Comparison of ENCODE assay signal across 8 mouse cellular contexts in genomic region chr9:42123713-42124576, GRCm38 (mm10). TPM values are rescaled to one million over a fixed set of nuclear protein-coding genes. Genes with fewer than 3 reads are reported as not detected.
A peak's percentile ranks its signal among the peaks of the same experiment; 100 is the strongest.
DNase-seq lines count a peak whose midpoint lies in the region; ATAC-seq and TF ChIP-seq lines count a peak whose summit lies in the region.
"Had no signal": no experiment of that assay in that cellular context is flagged by ENCODE, and none has a peak within 500 bp of the region (broad histone marks: within the 10 kb centered on the region; RNA-seq: fewer than 3 reads in every experiment).

Gene Sorl1, minus strand, starts transcription at chr9:42124297.

- no peaks in the 10 kb centered on the region for H3K9me3 ChIP-seq in embryonic facial prominence, embryonic 15.5 days (replicated peaks)
- no peaks in the 10 kb centered on the region for H3K9me3 ChIP-seq in limb, embryonic 15.5 days
- no peaks in the 10 kb centered on the region for H3K9me3 ChIP-seq in midbrain, embryonic 16.5 days (replicated peaks; ENCODE audit: control insufficient read depth, low read length, poor library complexity, severe bottlenecking)
- no peaks in the 10 kb centered on the region for H3K9me3 ChIP-seq in stomach, embryonic 14.5 days (ENCODE audit: control insufficient read depth, low read depth, low read length)

- TF ChIP-seq POLR2A in bone marrow, adult 2 months (IDR thresholded peaks at IDR 0.05; ENCODE audit: borderline replicate concordance, control insufficient read depth, low read depth, low read length), result peak; percentile 40

- H3K4me2 ChIP-seq in embryonic facial prominence, embryonic 15.5 days (replicated peaks), result peak within 1 kb of the TSS; percentile 90
- H3K4me2 ChIP-seq in limb, embryonic 15.5 days, result peak within 1 kb of the TSS; percentile 98
- H3K4me2 ChIP-seq in midbrain, embryonic 16.5 days (ENCODE audit: low read length), result peak within 1 kb of the TSS; percentile 82
- H3K4me2 ChIP-seq in stomach, embryonic 14.5 days (replicated peaks; ENCODE audit: low read depth, low read length), result peak within 1 kb of the TSS; percentile 97

- peak; percentile 50 for TF ChIP-seq CTCF in bone marrow, adult 2 months (IDR thresholded peaks at IDR 0.05; ENCODE audit: control insufficient read depth, insufficient read depth, low read length)

- peaks cover 7% of the 10 kb centered on the region for H3K4me1 ChIP-seq in bone marrow, adult 2 months (ENCODE audit: control insufficient read depth, insufficient read depth, low read length)
- peaks cover 26% of the 10 kb centered on the region for H3K4me1 ChIP-seq in embryonic facial prominence, embryonic 15.5 days
- H3K4me1 ChIP-seq in limb, embryonic 15.5 days, result peaks cover 23% of the 10 kb centered on the region
- H3K4me1 ChIP-seq in midbrain, embryonic 16.5 days (ENCODE audit: control insufficient read depth, insufficient read depth, low read length), result peaks cover 12% of the 10 kb centered on the region
- 0 out of 2 replicates have a peak, but pooled peaks cover 13% of the 10 kb centered on the region for H3K4me1 ChIP-seq in stomach, embryonic 14.5 days (ENCODE audit: control insufficient read depth, insufficient read depth, low read length)

- H3K9ac ChIP-seq in embryonic facial prominence, embryonic 15.5 days, result peak within 1 kb of the TSS; percentile 66
- H3K9ac ChIP-seq in limb, embryonic 15.5 days, result peak within 1 kb of the TSS; percentile 72
- H3K9ac ChIP-seq in midbrain, embryonic 16.5 days (ENCODE audit: low read depth, low read length), result peak within 1 kb of the TSS; percentile 85
- peak within 1 kb of the TSS; percentile 67 for H3K9ac ChIP-seq in stomach, embryonic 14.5 days (replicated peaks; ENCODE audit: low read depth, low read length)

- H3K4me3 ChIP-seq in bone marrow, adult 2 months (replicated peaks; ENCODE audit: control insufficient read depth, low read depth, low read length), result peak within 1 kb of the TSS; percentile 95
- peak within 1 kb of the TSS; percentile 84 for H3K4me3 ChIP-seq in embryonic facial prominence, embryonic 15.5 days (replicated peaks)
- H3K4me3 ChIP-seq in limb, embryonic 15.5 days, result peak within 1 kb of the TSS; percentile 75
- peak within 1 kb of the TSS; percentile 71 for H3K4me3 ChIP-seq in midbrain, embryonic 16.5 days (ENCODE audit: low read depth, low read length)
- peak within 1 kb of the TSS; percentile 78 for H3K4me3 ChIP-seq in stomach, embryonic 14.5 days (ENCODE audit: low read depth, low read length)
- H3K4me3 ChIP-seq: myocyte had no signal

- no peaks in the 10 kb centered on the region for H3K27me3 ChIP-seq in embryonic facial prominence, embryonic 15.5 days
- peaks cover 18% of the 10 kb centered on the region for H3K27me3 ChIP-seq in limb, embryonic 15.5 days
- H3K27me3 ChIP-seq in midbrain, embryonic 16.5 days (ENCODE audit: control insufficient read depth, insufficient read depth, low read depth, low read length), result no peaks in the 10 kb centered on the region
- no peaks in the 10 kb centered on the region for H3K27me3 ChIP-seq in stomach, embryonic 14.5 days (ENCODE audit: control insufficient read depth, insufficient read depth, low read length)

- H3K27ac ChIP-seq in bone marrow, adult 2 months (ENCODE audit: control insufficient read depth, insufficient read depth, low read depth, low read length, poor library complexity), result peak within 1 kb of the TSS; percentile 95
- H3K27ac ChIP-seq in embryonic facial prominence, embryonic 15.5 days (replicated peaks), result peak within 1 kb of the TSS; percentile 63; the same call in 1 of the 2 replicates
- H3K27ac ChIP-seq in limb, embryonic 15.5 days, result no peak within 1 kb of the TSS
- peak within 1 kb of the TSS; percentile 61 for H3K27ac ChIP-seq in midbrain, embryonic 16.5 days (ENCODE audit: low read length)
- peak within 1 kb of the TSS; percentile 71 for H3K27ac ChIP-seq in stomach, embryonic 14.5 days (ENCODE audit: low read length)

- WGBS in bone marrow, adult 2 months, result under 1% methylated on average over 90 of the region's 94 CpGs
- under 1% methylated on average over 92 of the region's 94 CpGs for WGBS in embryonic facial prominence, embryonic 15.5 days
- WGBS in limb, embryonic 15.5 days, result under 1% methylated on average over 76 of the region's 94 CpGs
- WGBS in midbrain, embryonic 16.5 days, result under 1% methylated on average over 73 of the region's 94 CpGs
- under 1% methylated on average over 69 of the region's 94 CpGs for WGBS in stomach, embryonic 14.5 days

- H3K36me3 ChIP-seq in embryonic facial prominence, embryonic 15.5 days, result no peaks in the 10 kb centered on the region
- no peaks in the 10 kb centered on the region for H3K36me3 ChIP-seq in limb, embryonic 15.5 days
- no peaks in the 10 kb centered on the region for H3K36me3 ChIP-seq in midbrain, embryonic 16.5 days (ENCODE audit: control insufficient read depth, insufficient read depth, low read length)
- no peaks in the 10 kb centered on the region for H3K36me3 ChIP-seq in stomach, embryonic 14.5 days (ENCODE audit: control insufficient read depth, insufficient read depth, low read length)

- DNase-seq in heart, adult 9 months (ENCODE audit: low spot score in 2 of 2), result peak; percentile 45 to 52
- peak; percentile 69 to 77 for DNase-seq in kidney, adult 8-10 months

- ATAC-seq in embryonic facial prominence, embryonic 15.5 days (ENCODE audit: insufficient number of reproducible peaks, low FRiP score, low TSS enrichment, low read depth), result peak; percentile 86
- ATAC-seq in limb, embryonic 15.5 days (ENCODE audit: insufficient number of reproducible peaks, low FRiP score, low TSS enrichment, low read depth), result peak; percentile 67
- ATAC-seq in midbrain, embryonic 16.5 days, result peak; percentile 81
- peak; percentile 88 for ATAC-seq in stomach, embryonic 14.5 days (ENCODE audit: insufficient number of reproducible peaks, insufficient read depth, low FRiP score, low read depth)

RNA-seq across cellular contexts. Expression of gene Sorl1, which starts in this region (rescaled TPM):
- 10.2 and 32.7 TPM in 2 replicates for polyA plus RNA-seq in bone marrow, adult 2 months (2011; ENCODE audit: insufficient read depth, insufficient read length, low replicate concordance, missing spikeins)
- 8.3 and 8.5 TPM in 2 replicates for polyA plus RNA-seq in embryonic facial prominence, embryonic 15.5 days (2015; fragmentation: Nextera tagmentation; extraction: Ambion mirVana)
- polyA plus RNA-seq in limb, embryonic 15.5 days (2015; fragmentation: Nextera tagmentation; extraction: Ambion mirVana), result 3.6 and 5.0 TPM in 2 replicates
- 6.8 and 7.2 TPM in 2 replicates for polyA plus RNA-seq in midbrain, embryonic 16.5 days (2015; fragmentation: Nextera tagmentation; extraction: Ambion mirVana)
- polyA plus RNA-seq in stomach, embryonic 14.5 days (2014; fragmentation: Nextera tagmentation; extraction: Ambion mirVana), result 15.5 and 16.7 TPM in 2 replicates
